ENCODE assay signal across 13 mouse cellular contexts in the genomic region with DNA sequence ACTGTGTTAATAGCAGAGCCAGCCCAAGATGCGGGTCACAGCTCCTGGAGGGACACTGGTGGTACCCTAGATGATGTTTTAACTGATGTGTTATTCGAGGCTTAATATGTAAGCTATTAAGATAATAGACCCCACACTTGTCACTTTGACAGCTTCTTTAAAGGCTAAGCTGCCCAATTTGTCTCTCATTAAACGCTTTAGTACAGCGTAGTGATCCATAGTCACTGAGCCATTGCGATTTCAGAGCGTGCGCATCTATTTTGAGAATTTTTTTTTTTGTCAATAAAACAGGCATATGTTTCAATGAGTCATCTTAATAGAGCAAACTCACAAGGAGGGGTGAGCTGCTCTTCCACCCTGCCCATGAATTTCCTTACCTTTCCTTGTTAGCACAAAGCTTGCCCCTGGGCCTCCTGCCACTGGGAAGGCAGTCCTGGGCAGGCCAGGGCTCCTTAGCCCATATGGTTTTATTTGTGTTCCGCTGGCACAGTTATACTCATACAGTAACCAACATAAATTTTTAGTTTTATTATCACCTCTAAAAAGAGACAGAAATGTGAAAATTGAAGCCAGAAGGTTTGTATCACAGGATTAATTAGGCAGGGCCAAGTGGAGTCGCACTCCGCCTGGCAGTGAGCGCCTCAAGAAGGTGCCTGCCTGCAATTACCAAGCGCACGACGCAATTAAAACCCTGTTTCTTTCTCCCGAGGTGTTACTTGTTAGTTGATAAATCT.
DNase-seq lines count a peak whose midpoint lies in the region; ATAC-seq lines count a peak whose summit lies in the region.
"Had no signal": no experiment of that assay in that cellular context is flagged by ENCODE, and none has a peak within 500 bp of the region (broad histone marks: within the 10 kb centered on the region; RNA-seq: fewer than 3 reads in every experiment).

No protein-coding gene starts in this region.

- DNase-seq in hindbrain, embryonic 10.5 days (ENCODE audit: low spot score): no peak
- DNase-seq in right cerebral cortex, postnatal 10 days (ENCODE audit: low spot score in 2 of 2): peak; percentile 26 to 28
- DNase-seq in right cerebral cortex, postnatal 25 days: no peak
- DNase-seq in thymus, postnatal 10 days (ENCODE audit: low spot score in 2 of 2): no peak
- no peak for DNase-seq in urinary bladder, postnatal 14 days (ENCODE audit: low spot score)
- DNase-seq in heart, postnatal 10 days: no peak
- DNase-seq: heart, adult 2 months; liver; spleen, adult 18-20 months had no signal

- no peaks in the 10 kb centered on the region for H3K36me3 ChIP-seq in hindbrain, embryonic 12.5 days
- no peaks in the 10 kb centered on the region for H3K36me3 ChIP-seq in hindbrain, embryonic 10.5 days
- H3K36me3 ChIP-seq in forebrain, embryonic 15.5 days: no peaks in the 10 kb centered on the region
- H3K36me3 ChIP-seq: kidney, embryonic 15.5 days had no signal

- no peak overlapping the region for H3K4me3 ChIP-seq in hindbrain, embryonic 12.5 days
- no peak overlapping the region for H3K4me3 ChIP-seq in hindbrain, embryonic 10.5 days
- no peak overlapping the region for H3K4me3 ChIP-seq in forebrain, embryonic 15.5 days
- H3K4me3 ChIP-seq: heart, adult 2 months; kidney, embryonic 15.5 days had no signal

- H3K9ac ChIP-seq in hindbrain, embryonic 12.5 days: no peak overlapping the region
- H3K9ac ChIP-seq in forebrain, embryonic 15.5 days (replicated peaks): no peak overlapping the region
- H3K9ac ChIP-seq: kidney, embryonic 15.5 days had no signal

- 77% methylated on average over 15 of the region's 15 CpGs for WGBS in hindbrain, embryonic 12.5 days
- 86% methylated on average over 15 of the region's 15 CpGs for WGBS in hindbrain, embryonic 10.5 days
- WGBS in forebrain, embryonic 15.5 days: 34% methylated on average over 15 of the region's 15 CpGs

- no peak overlapping the region for H3K27ac ChIP-seq in hindbrain, embryonic 12.5 days
- H3K27ac ChIP-seq in hindbrain, embryonic 10.5 days: no peak overlapping the region
- no peak overlapping the region for H3K27ac ChIP-seq in forebrain, embryonic 15.5 days (replicated peaks)
- H3K27ac ChIP-seq: heart, adult 2 months; kidney, embryonic 15.5 days had no signal

- H3K4me1 ChIP-seq in hindbrain, embryonic 12.5 days: no peaks in the 10 kb centered on the region
- H3K4me1 ChIP-seq in hindbrain, embryonic 10.5 days (replicated peaks): no peaks in the 10 kb centered on the region
- peaks cover 14% of the 10 kb centered on the region for H3K4me1 ChIP-seq in forebrain, embryonic 15.5 days
- H3K4me1 ChIP-seq: kidney, embryonic 15.5 days had no signal

- H3K27me3 ChIP-seq in hindbrain, embryonic 12.5 days: no peaks in the 10 kb centered on the region
- no peaks in the 10 kb centered on the region for H3K27me3 ChIP-seq in hindbrain, embryonic 10.5 days (ENCODE audit: insufficient read depth, poor library complexity, severe bottlenecking)
- H3K27me3 ChIP-seq in forebrain, embryonic 15.5 days: no peaks in the 10 kb centered on the region
- H3K27me3 ChIP-seq: kidney, embryonic 15.5 days had no signal

- intact Hi-C loops in heart, postnatal 10 days (cut with DNase I): no loop called here

- H3K9me3 ChIP-seq in hindbrain, embryonic 12.5 days (replicated peaks): no peaks in the 10 kb centered on the region
- H3K9me3 ChIP-seq in hindbrain, embryonic 10.5 days: no peaks in the 10 kb centered on the region
- no peaks in the 10 kb centered on the region for H3K9me3 ChIP-seq in forebrain, embryonic 15.5 days
- H3K9me3 ChIP-seq: kidney, embryonic 15.5 days had no signal

- no peak overlapping the region for H3K4me2 ChIP-seq in hindbrain, embryonic 12.5 days (replicated peaks)
- no peak overlapping the region for H3K4me2 ChIP-seq in forebrain, embryonic 15.5 days (replicated peaks)
- H3K4me2 ChIP-seq: kidney, embryonic 15.5 days had no signal

- ATAC-seq in hindbrain, embryonic 12.5 days (ENCODE audit: low FRiP score): 0 out of 2 replicates have a peak, but pooled peaks have one; percentile 19
- ATAC-seq in forebrain, embryonic 15.5 days (replicated peaks): peak; percentile 95
- ATAC-seq: activated CD4-positive, CD25-positive, alpha-beta regulatory T cell, adult 4 months had no signal

Comparison
In these comparisons a context has a peak if more than half of its experiments do, and no peak if none do; other contexts are left out.
1. DNase-seq: peak in right cerebral cortex, postnatal 10 days (2 of 2); none in hindbrain, embryonic 10.5 days (single experiment), right cerebral cortex, postnatal 25 days (single experiment), thymus, postnatal 10 days (0 of 2), urinary bladder, postnatal 14 days (single experiment) and heart, postnatal 10 days (0 of 2).